Mouse (Mus musculus) bone marrow, adult 2 months (tissue): Measurements from ENCODE around the gene Larp4.

Experiments used
- CTCF ChIP-seq: fragments of 200-500 bp; IDR thresholded peaks from 2 replicates; pipeline ENCODE4 v1.5.1; 2011; ENCODE audit warnings: low read length, control low read depth; ENCODE audit not compliant: control insufficient read depth, insufficient read depth
- POLR2A ChIP-seq: fragments of 200-500 bp; IDR thresholded peaks from 2 replicates; pipeline ENCODE4 v1.6.1; 2011; ENCODE audit warnings: low read depth, mild to moderate bottlenecking, control low read depth, low read length, borderline replicate concordance; ENCODE audit not compliant: control insufficient read depth

GRCm38 (mm10) chr15:100059626-100060311, 89.9 kb downstream of the Larp4 start:
- TF ChIP-seq POLR2A, result no peak
- TF ChIP-seq CTCF, result no peak
